Mouse (Mus musculus): ENCODE data around the gene Gpx4. TPM values are rescaled to one million over a fixed set of nuclear protein-coding genes. Genes with fewer than 3 reads are reported as not detected.

The Gpx4 gene
- total RNA-seq, 2 experiments from 2014 or later, result 468 to 559 TPM

- no peak for DNase-seq (ENCODE audit: low spot score in 2 of 2)
- intact Hi-C loops (cut with DNase I), result no loop called here
Measured at GRCm38 (mm10) chr10:80092690-80093089, 45.7 kb downstream of the Gpx4 start.

- intact Hi-C loops (cut with DNase I), result no loop called here
- no peak for DNase-seq (ENCODE audit: low spot score in 2 of 2)
Measured at GRCm38 (mm10) chr10:80094085-80094484, 47.1 kb downstream of the Gpx4 start.

- no peak for DNase-seq (ENCODE audit: low spot score in 2 of 2)
Measured at GRCm38 (mm10) chr10:80094684-80095083, 47.7 kb downstream of the Gpx4 start.

GRCm38 (mm10) chr10:80095547-80095946 is 48.6 kb downstream of the Gpx4 start:
- DNase-seq (ENCODE audit: low spot score in 2 of 2), result no peak
- intact Hi-C loops (cut with DNase I), result no loop called here

More at GRCm38 (mm10) chr10:80094684-80095083, 47.7 kb downstream of the Gpx4 start:
- intact Hi-C loops (cut with DNase I), result no loop called here

GRCm38 (mm10) chr10:80097275-80097674 is 50.3 kb downstream of the Gpx4 start:
- intact Hi-C loops (cut with DNase I), result no loop called here

GRCm38 (mm10) chr10:80098630-80099029 is 51.7 kb downstream of the Gpx4 start:
- intact Hi-C loops (cut with DNase I), result no loop called here
- no peak for DNase-seq (ENCODE audit: low spot score in 2 of 2)

More at GRCm38 (mm10) chr10:80097275-80097674, 50.3 kb downstream of the Gpx4 start:
- no peak for DNase-seq (ENCODE audit: low spot score in 2 of 2)

GRCm38 (mm10) chr10:80100982-80101381 is 54.0 kb downstream of the Gpx4 start:
- intact Hi-C loops (cut with DNase I), result no loop called here
- no peak for DNase-seq (ENCODE audit: low spot score in 2 of 2)

GRCm38 (mm10) chr10:80102216-80102915 is 55.4 kb downstream of the Gpx4 start:
- intact Hi-C loops (cut with DNase I), result no loop called here
- peak; percentile 82 to 88 for DNase-seq (ENCODE audit: low spot score in 2 of 2)

GRCm38 (mm10) chr10:80103032-80103431 is 56.1 kb downstream of the Gpx4 start:
- no peak for DNase-seq (ENCODE audit: low spot score in 2 of 2)
- intact Hi-C loops (cut with DNase I), result no loop called here

- intact Hi-C loops (cut with DNase I), result no loop called here
Measured at GRCm38 (mm10) chr10:80104181-80104580, 57.2 kb downstream of the Gpx4 start.

GRCm38 (mm10) chr10:80105460-80105859 is 58.5 kb downstream of the Gpx4 start, which contains the start of gene Sbno2:
Sbno2 (minus strand) TSS chr10:80105571.
- no peak for DNase-seq (ENCODE audit: low spot score in 2 of 2)
- intact Hi-C loops (cut with DNase I), result no loop called here

More at GRCm38 (mm10) chr10:80104181-80104580, 57.2 kb downstream of the Gpx4 start:
- DNase-seq (ENCODE audit: low spot score in 2 of 2), result no peak

- intact Hi-C loops (cut with DNase I), result no loop called here
- no peak for DNase-seq (ENCODE audit: low spot score in 2 of 2)
Measured at GRCm38 (mm10) chr10:80105926-80106325, 59.0 kb downstream of the Gpx4 start.

Other genes with a start within 250 kb of the Gpx4 start
- gene Misp, start 226.2 kb upstream of the Gpx4 start, total RNA-seq (2021), result 1 to 10 TPM in 1 of 2 experiments, not detected in 1; 1.7 TPM
- 10 to 100 TPM; 40.2 to 51.9 TPM for gene Ptbp1, start 192.7 kb upstream of the Gpx4 start, total RNA-seq (2021)
- gene Prtn3, start 172.7 kb upstream of the Gpx4 start, total RNA-seq (2021), result 1 to 10 TPM; 2.2 to 2.4 TPM
- gene Plppr3, start 172.5 kb upstream of the Gpx4 start, total RNA-seq (2021), result 10 to 100 TPM; 50.4 to 57.1 TPM
- not detected for gene Elane, start 160.9 kb upstream of the Gpx4 start, total RNA-seq (2021)
- not detected for gene Cfd, start 156.3 kb upstream of the Gpx4 start, total RNA-seq (2021)
- gene Med16, start 138.2 kb upstream of the Gpx4 start, total RNA-seq (2021), result 10 to 100 TPM; 53.2 to 60.6 TPM
- not detected for gene Gm26602, start 136.3 kb upstream of the Gpx4 start, total RNA-seq (2021)
- 1 to 10 TPM; 6.7 to 8.2 TPM for gene Kiss1r, start 130.2 kb upstream of the Gpx4 start, total RNA-seq (2021)
- gene R3hdm4, start 126.0 kb upstream of the Gpx4 start, total RNA-seq (2021), result 100 to 1,000 TPM; 349 to 368 TPM
- gene Arid3a, start 120.1 kb upstream of the Gpx4 start, total RNA-seq (2021), result 1 to 10 TPM; 6.3 to 6.5 TPM
- 10 to 100 TPM; 44.2 to 46.3 TPM for gene Wdr18, start 87.0 kb upstream of the Gpx4 start, total RNA-seq (2021)
- gene Grin3b, start 76.5 kb upstream of the Gpx4 start, total RNA-seq (2021), result under 1 TPM in 1 of 2 experiments, not detected in 1; 0.10 TPM
- gene Tmem259, start 62.8 kb upstream of the Gpx4 start, total RNA-seq (2021), result 100 to 1,000 TPM; 122 TPM
- 1 to 10 TPM; 4.7 to 7.6 TPM for gene Cnn2, start 58.6 kb upstream of the Gpx4 start, total RNA-seq (2021)
- gene Abca7, start 50.7 kb upstream of the Gpx4 start, total RNA-seq (2021), result 10 to 100 TPM; 10.3 to 13.0 TPM
- 1 to 10 TPM; 3.3 to 5.3 TPM for gene Arhgap45, start 30.5 kb upstream of the Gpx4 start, total RNA-seq (2021)
- gene Polr2e, start 7.4 kb upstream of the Gpx4 start, total RNA-seq (2021), result 10 to 100 TPM; 69.2 to 83.6 TPM
- 10 to 100 TPM; 14.5 to 25.5 TPM for gene Sbno2, start 58.4 kb downstream of the Gpx4 start, total RNA-seq (2021)
- 100 to 1,000 TPM in 1 of 2 experiments, 10 to 100 TPM in 1; 94.4 to 100 TPM for gene Stk11, start 68.6 kb downstream of the Gpx4 start, total RNA-seq (2021)
- gene Atp5d, start 91.5 kb downstream of the Gpx4 start, total RNA-seq (2021), result 100 to 1,000 TPM; 334 to 384 TPM
- 100 to 1,000 TPM; 431 to 463 TPM for gene Cbarp, start 93.7 kb downstream of the Gpx4 start, total RNA-seq (2021)
- 10 to 100 TPM; 76.2 to 78.8 TPM for gene Midn, start 101.1 kb downstream of the Gpx4 start, total RNA-seq (2021)
- gene Cirbp, start 118.8 kb downstream of the Gpx4 start, total RNA-seq (2021), result 10 to 100 TPM; 94.7 to 96.7 TPM
- 1 to 10 TPM; 7.5 to 7.6 TPM for gene 1600002K03Rik, start 125.8 kb downstream of the Gpx4 start, total RNA-seq (2021)
- gene Efna2, start 132.3 kb downstream of the Gpx4 start, total RNA-seq (2021), result 1 to 10 TPM; 8.9 to 9.0 TPM
- gene Mum1, start 179.3 kb downstream of the Gpx4 start, total RNA-seq (2021), result 10 to 100 TPM; 35.9 to 43.8 TPM
- gene Ndufs7, start 202.0 kb downstream of the Gpx4 start, total RNA-seq (2021), result 100 to 1,000 TPM; 185 to 213 TPM
- gene Gamt, start 213.8 kb downstream of the Gpx4 start, total RNA-seq (2021), result 10 to 100 TPM; 22.5 to 43.9 TPM
- gene Dazap1, start 214.3 kb downstream of the Gpx4 start, total RNA-seq (2021), result 10 to 100 TPM; 71.7 to 99.0 TPM
- gene Rps15, start 245.3 kb downstream of the Gpx4 start, total RNA-seq (2021), result 100 to 1,000 TPM; 799 to 946 TPM
- gene Apc2, start 248.8 kb downstream of the Gpx4 start, total RNA-seq (2021), result 100 to 1,000 TPM; 105 to 116 TPM